Mouse (Mus musculus) megakaryocyte, embryonic 14.5 days (primary cell): ENCODE data around the gene Shq1.

Experiments
- FLI1 ChIP-seq: IDR thresholded peaks from 2 replicates; pipeline ENCODE4 v1.6.1; 2012; ENCODE audit warnings: low read length, inconsistent platforms, mixed read lengths
- GATA1 ChIP-seq: IDR thresholded peaks from 3 replicates; pipeline ENCODE4 v1.6.1; 2012; ENCODE audit warnings: mixed read lengths, low read length, inconsistent platforms, borderline replicate concordance

DNA sequence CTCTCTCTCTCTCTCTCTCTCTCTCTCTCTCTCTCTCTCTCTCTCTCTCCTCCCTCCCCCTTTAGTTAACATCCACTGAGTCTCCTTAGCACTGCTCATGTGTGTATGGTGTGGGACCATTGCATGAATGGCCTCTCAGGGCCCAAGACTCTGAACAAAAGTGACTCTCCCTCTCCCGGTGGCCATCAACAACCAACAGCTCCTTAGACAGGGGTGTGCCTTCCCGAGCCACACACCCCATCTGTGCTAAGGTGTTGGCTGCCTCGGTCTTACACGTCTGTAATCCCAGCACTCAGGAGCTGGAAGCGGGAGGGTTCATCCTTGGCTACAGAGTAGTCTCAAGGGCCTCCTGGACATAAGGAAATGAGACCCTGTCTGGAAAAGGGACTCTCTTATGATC is 29.0 kb upstream of the Shq1 start:
- no peak for TF ChIP-seq GATA1
- TF ChIP-seq FLI1, result no peak
